Mouse (Mus musculus): ENCODE results near the gene Gm5134. TPM values are rescaled to one million over a fixed set of nuclear protein-coding genes. Genes with fewer than 3 reads are reported as not detected.
A peak's percentile ranks its signal among the peaks of the same experiment; 100 is the strongest.

Gene Gm5134
- polyA plus RNA-seq (2021): not detected

DNA sequence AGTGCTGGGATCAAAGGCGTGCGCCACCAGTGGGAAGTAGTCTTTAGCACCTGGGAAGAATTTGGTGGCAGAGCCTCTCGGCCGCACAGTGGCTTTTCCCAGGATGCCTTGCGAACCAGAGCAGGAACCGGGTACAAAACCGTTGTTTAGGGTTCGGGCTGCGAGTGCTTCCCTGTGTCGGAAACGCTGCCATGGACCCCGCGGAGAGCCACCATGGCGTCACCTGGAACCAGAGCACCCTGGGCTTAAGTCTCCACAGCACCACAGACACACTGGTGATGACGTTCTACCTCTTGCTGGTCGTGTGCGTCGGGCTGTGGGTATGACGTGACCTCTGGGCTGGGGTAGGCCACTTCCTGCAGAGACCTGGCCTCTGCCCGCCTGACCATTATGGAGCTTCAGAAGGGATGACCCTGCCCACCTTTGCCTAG is at the start of gene Gm5134:
Gene Gm5134, plus strand, starts transcription at position 134 of the 431 bp plus-strand sequence.
- no peak for TF ChIP-seq CTCF (IDR thresholded peaks at IDR 0.05)
- POLR2A ChIA-PET: no interaction called here
- peaks cover 3% of the 10 kb centered on the region for H3K27me3 ChIP-seq
- in situ Hi-C loops (cut with MboI; ENCODE audit: low pct_unique_long_range_greater_than_20kb): loop anchor here (5.0 to 10.0 kb wide), 4 partner anchors 70 to 367 kb away; partner anchors contain the start of gene Ggt5
- CTCF ChIA-PET: no interaction called here
- DNase-seq (ENCODE audit: low read depth, low spot score): no peak
- no peak for ATAC-seq

GRCm38 (mm10) chr10:75906882-75907281 is 47.4 kb upstream of the Gm5134 start:
- no peak for TF ChIP-seq CTCF (IDR thresholded peaks at IDR 0.05)
- CTCF ChIA-PET: no interaction called here

GRCm38 (mm10) chr10:75910698-75911097 is 43.6 kb upstream of the Gm5134 start:
- ATAC-seq: no peak
- no peak for DNase-seq (ENCODE audit: low read depth, low spot score)
- in situ Hi-C loops (cut with MboI; ENCODE audit: low pct_unique_long_range_greater_than_20kb): no loop called here
- H3K27me3 ChIP-seq: no peaks in the 10 kb centered on the region
- POLR2A ChIA-PET: interaction anchor here (1.0 kb wide), 1 partner anchor 11 kb away, joined by 3 read pairs; the partner anchor contains the start of gene Smarcb1
- CTCF ChIA-PET: interaction anchor here (1.4 to 1.8 kb wide), 2 partner anchors 9 to 21 kb away, joined by 3 to 4 read pairs; no protein-coding TSS in a partner anchor
- TF ChIP-seq CTCF (IDR thresholded peaks at IDR 0.05): no peak

More at GRCm38 (mm10) chr10:75906882-75907281, 47.4 kb upstream of the Gm5134 start:
- POLR2A ChIA-PET: interaction anchor here (1.0 kb wide), 1 partner anchor 14 kb away, joined by 4 read pairs; the partner anchor contains the start of gene Smarcb1
- in situ Hi-C loops (cut with MboI; ENCODE audit: low pct_unique_long_range_greater_than_20kb): no loop called here
- no peaks in the 10 kb centered on the region for H3K27me3 ChIP-seq
- DNase-seq (ENCODE audit: low read depth, low spot score): no peak
- ATAC-seq: no peak

DNA sequence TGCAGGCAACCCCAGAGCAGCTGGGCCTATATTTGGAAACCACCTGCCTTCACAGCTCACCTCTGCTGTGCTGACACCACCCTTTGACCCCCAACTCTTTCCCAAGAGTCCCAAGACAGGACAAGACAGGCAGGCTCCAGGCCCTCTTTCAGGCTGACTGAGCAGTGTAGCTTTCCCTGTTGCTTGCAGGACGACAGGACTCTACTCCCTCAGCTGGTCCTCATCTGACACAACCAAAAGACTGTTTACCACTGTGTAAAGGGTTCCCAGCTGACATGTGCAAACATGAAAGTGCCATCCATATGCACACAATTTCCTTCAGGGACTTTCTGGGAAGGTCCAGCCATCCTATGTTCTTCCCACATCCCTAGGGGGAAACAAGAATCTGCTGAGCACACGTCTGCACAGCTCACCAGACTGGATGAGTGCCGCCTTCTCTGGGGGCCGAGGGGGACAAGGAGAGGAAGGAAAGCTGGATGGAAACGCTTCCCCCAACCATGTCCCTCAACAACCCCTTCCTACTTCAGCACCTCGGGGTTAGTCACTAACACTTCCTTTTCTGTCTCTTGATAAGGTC is 41.2 kb upstream of the Gm5134 start:
- in situ Hi-C loops (cut with MboI; ENCODE audit: low pct_unique_long_range_greater_than_20kb): no loop called here
- ChIA-PET CTCF (no interaction called here), POLR2A (interaction anchor here (1.3 kb wide), 1 partner anchor 9 kb away, joined by 4 read pairs; the partner anchor contains the start of gene Smarcb1)
- DNase-seq (ENCODE audit: low read depth, low spot score) (no peak), ATAC-seq (no peak)
- no peak for TF ChIP-seq CTCF (IDR thresholded peaks at IDR 0.05)
- no peaks in the 10 kb centered on the region for H3K27me3 ChIP-seq

DNA sequence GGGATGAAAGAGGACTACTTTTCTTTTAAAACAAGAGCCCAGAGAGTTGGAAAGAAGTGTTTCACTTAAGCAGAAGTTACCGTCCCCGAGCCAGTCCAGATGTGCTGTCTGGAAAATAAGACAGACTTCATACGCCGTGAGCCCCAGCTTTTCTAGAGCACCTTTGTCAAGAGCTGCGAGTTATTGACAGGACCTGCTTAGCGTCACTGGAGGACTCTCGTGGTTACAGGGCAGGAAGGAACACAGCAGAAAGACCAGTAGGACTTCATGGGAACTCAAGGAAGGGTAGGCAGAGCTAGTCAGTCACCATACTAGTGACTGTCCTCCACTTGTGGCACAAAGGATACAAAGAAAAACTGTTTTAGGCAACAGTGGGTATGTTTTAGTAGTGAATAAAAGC is 38.8 kb upstream of the Gm5134 start:
- in situ Hi-C loops (cut with MboI; ENCODE audit: low pct_unique_long_range_greater_than_20kb): no loop called here
- ATAC-seq: no peak
- POLR2A ChIA-PET: no interaction called here
- CTCF ChIA-PET: interaction anchor here (1.5 to 1.6 kb wide), 2 partner anchors 11 kb away, joined by 4 read pairs; no protein-coding TSS in a partner anchor
- H3K27me3 ChIP-seq: no peaks in the 10 kb centered on the region
- no peak for DNase-seq (ENCODE audit: low read depth, low spot score)
- no peak for TF ChIP-seq CTCF (IDR thresholded peaks at IDR 0.05)

GRCm38 (mm10) chr10:75916840-75917239 is 37.5 kb upstream of the Gm5134 start:
- TF ChIP-seq CTCF (IDR thresholded peaks at IDR 0.05): no peak
- no peak for ATAC-seq
- H3K27me3 ChIP-seq: no peaks in the 10 kb centered on the region
- POLR2A ChIA-PET: no interaction called here
- CTCF ChIA-PET: interaction anchor here (2.7 kb wide), 1 partner anchor 12 kb away, joined by 8 read pairs; no protein-coding TSS in a partner anchor
- in situ Hi-C loops (cut with MboI; ENCODE audit: low pct_unique_long_range_greater_than_20kb): no loop called here
- no peak for DNase-seq (ENCODE audit: low read depth, low spot score)

- POLR2A ChIA-PET: interaction anchor here (1.1 kb wide), 1 partner anchor 13 kb away, joined by 4 read pairs; the partner anchor contains the start of gene Chchd10
- ATAC-seq (no peak), DNase-seq (ENCODE audit: low read depth, low spot score) (no peak)
- no peak for TF ChIP-seq CTCF (IDR thresholded peaks at IDR 0.05)
- H3K27me3 ChIP-seq: no peaks in the 10 kb centered on the region
- in situ Hi-C loops (cut with MboI; ENCODE audit: low pct_unique_long_range_greater_than_20kb): no loop called here
- CTCF ChIA-PET: interaction anchor here (0.8 to 2.7 kb wide), 2 partner anchors 14 to 19 kb away, joined by 3 to 8 read pairs; no protein-coding TSS in a partner anchor
These were observed 35.3 kb upstream of the Gm5134 start for GRCm38 (mm10) chr10:75919026-75919425.

DNA sequence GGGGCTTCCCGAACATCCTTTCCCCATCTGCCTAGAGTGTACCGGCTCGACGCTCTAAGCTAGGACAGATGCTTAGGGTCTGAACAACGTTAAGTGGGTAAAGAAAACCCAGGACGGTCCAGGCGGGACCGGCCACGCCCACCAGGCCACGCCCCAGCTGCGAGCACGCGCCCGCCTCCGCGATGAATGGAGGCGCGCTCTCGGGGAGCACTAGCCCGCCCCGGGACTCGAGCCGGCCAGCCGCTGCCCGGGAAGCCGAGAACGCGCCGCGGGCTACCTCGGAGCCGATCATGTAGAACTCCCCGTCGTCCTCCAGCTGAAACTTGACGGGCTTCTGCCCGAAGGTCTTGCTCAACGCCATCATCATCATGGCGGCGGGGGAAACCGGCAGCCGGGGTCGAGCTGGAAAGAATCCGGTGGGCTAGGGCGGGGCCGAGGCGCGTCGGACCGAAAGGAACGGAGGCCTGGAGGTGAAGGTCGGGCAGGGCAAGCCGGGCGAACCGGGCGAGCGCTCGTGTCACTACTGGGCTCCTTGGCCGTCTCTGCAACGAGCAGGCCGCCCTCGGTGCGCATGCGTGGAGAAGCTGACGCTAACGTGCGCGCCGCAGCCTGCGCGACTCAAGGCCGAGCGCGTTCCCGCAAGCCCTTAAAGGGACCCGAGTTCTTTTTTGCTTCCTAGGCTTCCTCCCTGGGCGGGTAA is 33.1 kb upstream of the Gm5134 start, which contains the start of gene Smarcb1:
Gene Smarcb1, minus strand, starts transcription at position 592 of the 700 bp plus-strand sequence.
- ChIA-PET POLR2A (interaction anchor here (0.7 to 2.7 kb wide), 8 partner anchors 8 to 175 kb away, joined by 3 to 29 read pairs (median 4); partner anchors contain the start of genes Chchd10 and Mmp11), CTCF (interaction anchor here (0.9 to 2.3 kb wide), 2 partner anchors 9 to 30 kb away, joined by 3 to 7 read pairs; no protein-coding TSS in a partner anchor)
- no peaks in the 10 kb centered on the region for H3K27me3 ChIP-seq
- peak; percentile 61 for ATAC-seq
- DNase-seq (ENCODE audit: low read depth, low spot score): peak; percentile 62
- in situ Hi-C loops (cut with MboI; ENCODE audit: low pct_unique_long_range_greater_than_20kb): no loop called here
- no peak for TF ChIP-seq CTCF (IDR thresholded peaks at IDR 0.05)

GRCm38 (mm10) chr10:75921726-75922560 is 32.4 kb upstream of the Gm5134 start:
- DNase-seq (ENCODE audit: low read depth, low spot score) (no peak), ATAC-seq (peak; percentile 49)
- in situ Hi-C loops (cut with MboI; ENCODE audit: low pct_unique_long_range_greater_than_20kb): no loop called here
- no peaks in the 10 kb centered on the region for H3K27me3 ChIP-seq
- ChIA-PET POLR2A (interaction anchor here (0.7 to 2.7 kb wide), 7 partner anchors 9 to 176 kb away, joined by 3 to 29 read pairs (median 4); partner anchors contain the start of genes Chchd10 and Mmp11), CTCF (interaction anchor here (0.9 to 2.3 kb wide), 4 partner anchors 8 to 30 kb away, joined by 3 to 7 read pairs (median 4); no protein-coding TSS in a partner anchor)
- no peak for TF ChIP-seq CTCF (IDR thresholded peaks at IDR 0.05)

GRCm38 (mm10) chr10:75924324-75924723 is 30.0 kb upstream of the Gm5134 start:
- CTCF ChIA-PET: interaction anchor here (1.2 kb wide), 1 partner anchor 9 kb away, joined by 5 read pairs; the partner anchor contains the start of gene Chchd10
- POLR2A ChIA-PET: no interaction called here
- ATAC-seq (no peak), DNase-seq (ENCODE audit: low read depth, low spot score) (no peak)
- no peak for TF ChIP-seq CTCF (IDR thresholded peaks at IDR 0.05)
- no peaks in the 10 kb centered on the region for H3K27me3 ChIP-seq
- in situ Hi-C loops (cut with MboI; ENCODE audit: low pct_unique_long_range_greater_than_20kb): no loop called here
